8 mouse cellular contexts compared by ENCODE assay signal in the genomic region with DNA sequence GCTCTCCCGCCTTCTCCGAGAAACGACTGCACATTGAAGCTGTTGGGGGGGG. TPM values are rescaled to one million over a fixed set of nuclear protein-coding genes. Genes with fewer than 3 reads are reported as not detected.
DNase-seq lines count a peak whose midpoint lies in the region; ATAC-seq and TF ChIP-seq lines count a peak whose summit lies in the region.

A gene (plus strand): TSS at position 17 of the 52 bp plus-strand sequence.

- H3K9ac ChIP-seq in lung, embryonic 15.5 days = peak within 1 kb of the TSS; percentile 95
- peak within 1 kb of the TSS; percentile 93 for H3K9ac ChIP-seq in limb, embryonic 14.5 days (ENCODE audit: low read depth, low read length, severe bottlenecking)
- H3K9ac ChIP-seq in stomach, embryonic 14.5 days (replicated peaks; ENCODE audit: low read depth, low read length) = peak within 1 kb of the TSS; percentile 95

- H3K9me3 ChIP-seq in lung, embryonic 15.5 days = no peaks in the 10 kb centered on the region
- no peaks in the 10 kb centered on the region for H3K9me3 ChIP-seq in limb, embryonic 14.5 days (ENCODE audit: control insufficient read depth, low read length)
- H3K9me3 ChIP-seq in stomach, embryonic 14.5 days (ENCODE audit: control insufficient read depth, low read depth, low read length) = no peaks in the 10 kb centered on the region

- WGBS in lung, embryonic 15.5 days = 0% methylated on average over 2 of the region's 3 CpGs
- WGBS in limb, embryonic 14.5 days = 0% methylated on average over 3 of the region's 3 CpGs
- 0% methylated on average over 3 of the region's 3 CpGs for WGBS in stomach, embryonic 14.5 days

- no peak for TF ChIP-seq CTCF in embryonic fibroblast, embryonic 13.5 days (IDR thresholded peaks at IDR 0.05; ENCODE audit: borderline replicate concordance, insufficient read depth, low read length)

- 0 out of 2 replicates have a peak, but pooled peaks cover 8% of the 10 kb centered on the region for H3K27me3 ChIP-seq in lung, embryonic 15.5 days
- no peaks in the 10 kb centered on the region for H3K27me3 ChIP-seq in limb, embryonic 14.5 days (ENCODE audit: control insufficient read depth, insufficient read depth, low read length)
- no peaks in the 10 kb centered on the region for H3K27me3 ChIP-seq in stomach, embryonic 14.5 days (ENCODE audit: control insufficient read depth, insufficient read depth, low read length)

- intact Hi-C loops in heart, postnatal 25 days (cut with DNase I) = loop anchor here (10.0 kb wide), 2 partner anchors 76 to 294 kb away; a partner anchor contains a TSS

- TF ChIP-seq POLR2A in embryonic fibroblast, embryonic 13.5 days (IDR thresholded peaks at IDR 0.05; ENCODE audit: low read depth, low read length) = no peak
- TF ChIP-seq POLR2A in limb, embryonic 14.5 days (IDR thresholded peaks at IDR 0.05; ENCODE audit: borderline replicate concordance, extremely low read depth, insufficient read depth, insufficient read length) = no peak

- H3K4me3 ChIP-seq in lung, embryonic 15.5 days = peak within 1 kb of the TSS; percentile 88
- peak within 1 kb of the TSS; percentile 91 for H3K4me3 ChIP-seq in embryonic fibroblast, embryonic 13.5 days (ENCODE audit: insufficient read depth, low read length)
- H3K4me3 ChIP-seq in limb, embryonic 14.5 days (replicated peaks; ENCODE audit: low read length) = peak within 1 kb of the TSS; percentile 80
- peak within 1 kb of the TSS; percentile 70 for H3K4me3 ChIP-seq in stomach, embryonic 14.5 days (ENCODE audit: low read depth, low read length)

- H3K4me1 ChIP-seq in lung, embryonic 15.5 days = peaks cover 30% of the 10 kb centered on the region
- no peaks in the 10 kb centered on the region; the same call in 1 of the 2 replicates for H3K4me1 ChIP-seq in embryonic fibroblast, embryonic 13.5 days (ENCODE audit: control insufficient read depth, insufficient read depth, low read length)
- H3K4me1 ChIP-seq in limb, embryonic 14.5 days (ENCODE audit: control insufficient read depth, insufficient read depth, low read length) = peaks cover 11% of the 10 kb centered on the region
- H3K4me1 ChIP-seq in stomach, embryonic 14.5 days (ENCODE audit: control insufficient read depth, insufficient read depth, low read length) = peaks cover 13% of the 10 kb centered on the region; the same call in 1 of the 2 replicates

- peak within 1 kb of the TSS; percentile 80 for H3K4me2 ChIP-seq in lung, embryonic 15.5 days
- H3K4me2 ChIP-seq in limb, embryonic 14.5 days (replicated peaks; ENCODE audit: low read depth, low read length, severe bottlenecking) = peak within 1 kb of the TSS; percentile 72
- peak within 1 kb of the TSS; percentile 67 for H3K4me2 ChIP-seq in stomach, embryonic 14.5 days (replicated peaks; ENCODE audit: low read depth, low read length)

- H3K36me3 ChIP-seq in lung, embryonic 15.5 days = peaks cover 17% of the 10 kb centered on the region
- H3K36me3 ChIP-seq in limb, embryonic 14.5 days (ENCODE audit: control insufficient read depth, insufficient read depth, low read length) = peaks cover 29% of the 10 kb centered on the region
- H3K36me3 ChIP-seq in stomach, embryonic 14.5 days (ENCODE audit: control insufficient read depth, insufficient read depth, low read length) = peaks cover 25% of the 10 kb centered on the region; the same call in 1 of the 2 replicates

- no peak for ATAC-seq in lung, embryonic 15.5 days (ENCODE audit: borderline replicate concordance, extremely low read depth, low FRiP score, low TSS enrichment)
- ATAC-seq in limb, embryonic 14.5 days (ENCODE audit: low FRiP score, low read depth) = no peak
- ATAC-seq in stomach, embryonic 14.5 days (ENCODE audit: insufficient number of reproducible peaks, insufficient read depth, low FRiP score, low read depth) = no peak
- ATAC-seq in CD4-positive, CD25-positive, alpha-beta regulatory T cell, adult 4 months = no peak

- no peak for DNase-seq in lung, postnatal 14 days
- DNase-seq in heart, postnatal 25 days (ENCODE audit: low spot score) = no peak
- no peak for DNase-seq in limb, embryonic 14.5 days (ENCODE audit: low spot score)
- no peak for DNase-seq in cerebellum, postnatal 36 days

- H3K27ac ChIP-seq in lung, embryonic 15.5 days = peak within 1 kb of the TSS; percentile 100
- H3K27ac ChIP-seq in embryonic fibroblast, embryonic 13.5 days (ENCODE audit: insufficient read depth, low read length) = peak within 1 kb of the TSS; percentile 92
- peak within 1 kb of the TSS; percentile 98 for H3K27ac ChIP-seq in limb, embryonic 14.5 days (replicated peaks; ENCODE audit: low read depth, low read length)
- H3K27ac ChIP-seq in stomach, embryonic 14.5 days (ENCODE audit: low read length) = peak within 1 kb of the TSS; percentile 99

RNA-seq across cellular contexts. Expression of the gene that starts here (rescaled TPM):
- 21.3 and 24.4 TPM in 2 replicates for polyA plus RNA-seq in lung, embryonic 15.5 days (2015; fragmentation: Nextera tagmentation; extraction: Ambion mirVana)
- 46.3 and 63.5 TPM in 2 replicates for polyA plus RNA-seq in embryonic fibroblast, embryonic 13.5 days (2011; ENCODE audit: insufficient read length, low read depth, missing spikeins)
- 10 to 100 TPM; 19.2 to 22.0 TPM for total RNA-seq in heart, postnatal 25 days (2021)
- polyA plus RNA-seq in limb, embryonic 14.5 days (2012; rRNA removed) = 103 and 130 TPM in 2 replicates
- 12.4 and 14.6 TPM in 2 replicates for polyA plus RNA-seq in limb, embryonic 14.5 days (2014; fragmentation: Nextera tagmentation; extraction: Ambion mirVana)
- polyA plus RNA-seq in stomach, embryonic 14.5 days (2014; fragmentation: Nextera tagmentation; extraction: Ambion mirVana) = 15.1 and 15.7 TPM in 2 replicates
- 1 to 10 TPM; 3.9 to 4.4 TPM for polyA plus RNA-seq in CD4-positive, CD25-positive, alpha-beta regulatory T cell, adult 4 months (2017; shearing (Covaris generic))
